Mouse (Mus musculus) embryonic facial prominence, embryonic 12.5 days (tissue): ENCODE results near the gene Sorcs3. TPM values are rescaled to one million over a fixed set of nuclear protein-coding genes. Genes with fewer than 3 reads are reported as not detected.

Experiments used
- ATAC-seq: fragments of 200-750 bp; cut with Nextera tagmentation; 2 replicates; pipeline ENCODE4 v1.8.0; 2017; ENCODE audit not compliant: insufficient number of reproducible peaks, insufficient read depth, low FRiP score, low TSS enrichment
- H3K27ac ChIP-seq: fragments of 300-500 bp; sonication (generic); 2 replicates; pipeline ENCODE4 v1.5.1; 2016; ENCODE audit warnings: mild to moderate bottlenecking
- H3K27me3 ChIP-seq: fragments of 300-500 bp; sonication (generic); 2 replicates; pipeline ENCODE4 v1.6.1; 2016; ENCODE audit warnings: mild to moderate bottlenecking, moderate library complexity
- H3K36me3 ChIP-seq: fragments of 300-500 bp; sonication (generic); 2 replicates; pipeline ENCODE4 v1.6.1; 2016; ENCODE audit warnings: mild to moderate bottlenecking
- H3K4me1 ChIP-seq: fragments of 300-500 bp; sonication (generic); 2 replicates; pipeline ENCODE4 v1.6.1; 2016
- H3K4me2 ChIP-seq: fragments of 300-500 bp; sonication (generic); replicated peaks from 2 replicates; pipeline ENCODE4 v1.6.1; 2016; ENCODE audit warnings: mild to moderate bottlenecking, moderate library complexity
- H3K4me3 ChIP-seq: fragments of 300-500 bp; sonication (generic); 2 replicates; pipeline ENCODE4 v1.5.1; 2016; ENCODE audit warnings: mild to moderate bottlenecking
- H3K9ac ChIP-seq: fragments of 300-500 bp; sonication (generic); 2 replicates; pipeline ENCODE4 v1.6.1; 2016; ENCODE audit warnings: mild to moderate bottlenecking, moderate library complexity
- H3K9me3 ChIP-seq: fragments of 300-500 bp; sonication (generic); 2 replicates; pipeline ENCODE4 v1.6.1; 2016; ENCODE audit warnings: mild to moderate bottlenecking, moderate library complexity
- WGBS: fragments of 180-500 bp; shearing (Covaris S2); methylation state at CpG from one replicate; pipeline ENCODE4 v1.1.7; 2016; 5-methylcytosine and 5-hydroxymethylcytosine counted together
- polyA plus RNA-seq: library from polyadenylated mRNA; unstranded; fragments of >200 nt; fragmentation: Nextera tagmentation; extraction: Ambion mirVana; gene quantifications from 2 replicates; pipeline ENCODE4 v1.2.1, GENCODE M21; 2016

Gene Sorcs3
- polyA plus RNA-seq, 1 experiment from 2014 or later: 1.9 TPM

- 0 out of 2 replicates have a peak, but pooled peaks cover 5% of the 10 kb centered on the region for H3K4me1 ChIP-seq
- H3K9me3 ChIP-seq: no peaks in the 10 kb centered on the region
- no peak overlapping the region for H3K9ac ChIP-seq
- no peaks in the 10 kb centered on the region for H3K27me3 ChIP-seq
- H3K27ac ChIP-seq: no peak overlapping the region
- no peak for ATAC-seq
- WGBS: 70% methylated on average over 6 of the region's 6 CpGs
- H3K4me3 ChIP-seq: no peak overlapping the region
- H3K36me3 ChIP-seq: no peaks in the 10 kb centered on the region
- H3K4me2 ChIP-seq: no peak overlapping the region
Measured at GRCm38 (mm10) chr19:48337461-48337860, 131.6 kb downstream of the Sorcs3 start.

- H3K4me3 ChIP-seq: no peak overlapping the region
- no peaks in the 10 kb centered on the region for H3K27me3 ChIP-seq
- H3K4me2 ChIP-seq: no peak overlapping the region
- WGBS: 77% methylated on average over 5 of the region's 5 CpGs
- no peak overlapping the region for H3K27ac ChIP-seq
- ATAC-seq: no peak
- no peaks in the 10 kb centered on the region for H3K9me3 ChIP-seq
- H3K36me3 ChIP-seq: no peaks in the 10 kb centered on the region
- H3K4me1 ChIP-seq: peaks cover 5% of the 10 kb centered on the region; the same call in 1 of the 2 replicates
- no peak overlapping the region for H3K9ac ChIP-seq
Measured at GRCm38 (mm10) chr19:48338098-48338497, 132.3 kb downstream of the Sorcs3 start.

GRCm38 (mm10) chr19:48342770-48343169 is 136.9 kb downstream of the Sorcs3 start:
- 44% methylated on average over 4 of the region's 4 CpGs for WGBS
- H3K4me3 ChIP-seq: no peak overlapping the region
- H3K4me2 ChIP-seq: no peak overlapping the region
- H3K9me3 ChIP-seq: no peaks in the 10 kb centered on the region
- no peak overlapping the region for H3K9ac ChIP-seq
- peak; percentile 61; the same call in 1 of the 2 replicates for ATAC-seq
- H3K27me3 ChIP-seq: no peaks in the 10 kb centered on the region
- no peaks in the 10 kb centered on the region for H3K36me3 ChIP-seq
- peaks cover 12% of the 10 kb centered on the region for H3K4me1 ChIP-seq
- no peak overlapping the region for H3K27ac ChIP-seq

- Histone ChIP-seq H3K4me3 (no peak overlapping the region), H3K9ac (no peak overlapping the region), H3K27me3 (no peaks in the 10 kb centered on the region), H3K36me3 (no peaks in the 10 kb centered on the region), H3K9me3 (no peaks in the 10 kb centered on the region), H3K4me1 (peaks cover 12% of the 10 kb centered on the region), H3K27ac (no peak overlapping the region), H3K4me2 (no peak overlapping the region)
- no peak for ATAC-seq
- 13% methylated on average over 7 of the region's 7 CpGs for WGBS
Measured at GRCm38 (mm10) chr19:48343442-48343841, 137.6 kb downstream of the Sorcs3 start.

- no peak for ATAC-seq
- no peaks in the 10 kb centered on the region for H3K27me3 ChIP-seq
- H3K27ac ChIP-seq: no peak overlapping the region
- no peaks in the 10 kb centered on the region for H3K36me3 ChIP-seq
- H3K4me1 ChIP-seq: peaks cover 7% of the 10 kb centered on the region
- no peak overlapping the region for H3K9ac ChIP-seq
- H3K4me2 ChIP-seq: no peak overlapping the region
- H3K4me3 ChIP-seq: no peak overlapping the region
- H3K9me3 ChIP-seq: no peaks in the 10 kb centered on the region
- WGBS: 65% methylated on average over 5 of the region's 5 CpGs
Measured at GRCm38 (mm10) chr19:48347116-48347515, 141.3 kb downstream of the Sorcs3 start.

- no peaks in the 10 kb centered on the region for H3K27me3 ChIP-seq
- H3K4me3 ChIP-seq: no peak overlapping the region
- H3K9me3 ChIP-seq: no peaks in the 10 kb centered on the region
- no peak overlapping the region for H3K9ac ChIP-seq
- ATAC-seq: no peak
- no peaks in the 10 kb centered on the region for H3K4me1 ChIP-seq
- H3K27ac ChIP-seq: no peak overlapping the region
- H3K36me3 ChIP-seq: no peaks in the 10 kb centered on the region
- WGBS: 67% methylated on average over 2 of the region's 2 CpGs
- H3K4me2 ChIP-seq: no peak overlapping the region
Measured at GRCm38 (mm10) chr19:48356806-48357205, 151.0 kb downstream of the Sorcs3 start.

GRCm38 (mm10) chr19:48362167-48362566 is 156.3 kb downstream of the Sorcs3 start:
- 77% methylated on average over 2 of the region's 2 CpGs for WGBS
- no peak for ATAC-seq

GRCm38 (mm10) chr19:48368056-48368455 is 162.2 kb downstream of the Sorcs3 start:
- Histone ChIP-seq H3K9ac (no peak overlapping the region), H3K36me3 (no peaks in the 10 kb centered on the region), H3K4me2 (no peak overlapping the region), H3K27ac (no peak overlapping the region), H3K4me1 (no peaks in the 10 kb centered on the region), H3K27me3 (no peaks in the 10 kb centered on the region), H3K4me3 (no peak overlapping the region), H3K9me3 (no peaks in the 10 kb centered on the region)
- ATAC-seq: no peak
- 24% methylated on average over 10 of the region's 10 CpGs for WGBS

More at GRCm38 (mm10) chr19:48362167-48362566, 156.3 kb downstream of the Sorcs3 start:
- Histone ChIP-seq H3K9ac (no peak overlapping the region), H3K27me3 (no peaks in the 10 kb centered on the region), H3K4me3 (no peak overlapping the region), H3K4me1 (no peaks in the 10 kb centered on the region), H3K27ac (no peak overlapping the region), H3K9me3 (no peaks in the 10 kb centered on the region), H3K4me2 (no peak overlapping the region), H3K36me3 (no peaks in the 10 kb centered on the region)

GRCm38 (mm10) chr19:48371787-48372186 is 166.0 kb downstream of the Sorcs3 start:
- Histone ChIP-seq H3K9me3 (no peaks in the 10 kb centered on the region), H3K4me3 (no peak overlapping the region), H3K9ac (no peak overlapping the region), H3K27ac (no peak overlapping the region), H3K4me2 (no peak overlapping the region), H3K36me3 (no peaks in the 10 kb centered on the region), H3K27me3 (no peaks in the 10 kb centered on the region), H3K4me1 (no peaks in the 10 kb centered on the region)
- no peak for ATAC-seq
- 88% methylated on average over 9 of the region's 9 CpGs for WGBS

- 78% methylated on average over 11 of the region's 11 CpGs for WGBS
Measured at GRCm38 (mm10) chr19:48378006-48378540, 172.2 kb downstream of the Sorcs3 start.

GRCm38 (mm10) chr19:48391551-48391950 is 185.7 kb downstream of the Sorcs3 start:
- Histone ChIP-seq H3K27me3 (no peaks in the 10 kb centered on the region), H3K4me2 (no peak overlapping the region), H3K27ac (no peak overlapping the region), H3K4me3 (no peak overlapping the region), H3K9ac (no peak overlapping the region), H3K9me3 (no peaks in the 10 kb centered on the region), H3K36me3 (no peaks in the 10 kb centered on the region), H3K4me1 (no peaks in the 10 kb centered on the region)
- no peak for ATAC-seq
- 71% methylated on average over 1 of the region's 1 CpGs for WGBS

More at GRCm38 (mm10) chr19:48378006-48378540, 172.2 kb downstream of the Sorcs3 start:
- Histone ChIP-seq H3K36me3 (no peaks in the 10 kb centered on the region), H3K4me3 (no peak overlapping the region), H3K27me3 (no peaks in the 10 kb centered on the region), H3K9ac (no peak overlapping the region), H3K27ac (no peak overlapping the region), H3K4me1 (no peaks in the 10 kb centered on the region), H3K4me2 (no peak overlapping the region), H3K9me3 (no peaks in the 10 kb centered on the region)
- ATAC-seq: no peak

GRCm38 (mm10) chr19:48404774-48405495 is 199.1 kb downstream of the Sorcs3 start:
- Histone ChIP-seq H3K4me3 (no peak overlapping the region), H3K4me1 (no peaks in the 10 kb centered on the region), H3K9me3 (no peaks in the 10 kb centered on the region), H3K4me2 (no peak overlapping the region), H3K27me3 (no peaks in the 10 kb centered on the region), H3K36me3 (no peaks in the 10 kb centered on the region), H3K9ac (no peak overlapping the region), H3K27ac (no peak overlapping the region)
- 66% methylated on average over 7 of the region's 7 CpGs for WGBS
- ATAC-seq: no peak
